Mouse (Mus musculus) thymus, adult 2 months (tissue): ENCODE measurements around the gene Tbc1d15.

Experiments
- CTCF ChIP-seq: fragments of 200-500 bp; IDR thresholded peaks from 2 replicates; pipeline ENCODE4 v1.5.1; 2012; ENCODE audit warnings: mild to moderate bottlenecking, control low read depth, low read length, moderate library complexity, borderline replicate concordance; ENCODE audit not compliant: control insufficient read depth, poor library complexity, insufficient read depth; ENCODE audit errors: extremely low read depth
- POLR2A ChIP-seq: fragments of 200-500 bp; IDR thresholded peaks from 2 replicates; pipeline ENCODE4 v1.6.1; 2012; ENCODE audit warnings: mild to moderate bottlenecking, low read length, control low read depth, moderate library complexity; ENCODE audit not compliant: control insufficient read depth, poor library complexity, insufficient read depth; ENCODE audit errors: extremely low read depth

GRCm38 (mm10) chr10:115205825-115206224 lies 45.4 kb downstream of the Tbc1d15 start:
- TF ChIP-seq POLR2A (no peak), CTCF (no peak)
